Mouse (Mus musculus) lung, postnatal 25 days (tissue): ENCODE measurements at regions not wholly inside any gene's neighbourhood (a gene's known extent, or its start where the extent isn't known, plus 50 kb on each side); places are given as distances from the start of the nearest gene placed in this dataset.
A peak's percentile ranks its signal among the peaks of the same experiment; 100 is the strongest.

Experiments
- DNase-seq: peaks from one replicate; pipeline ENCODE4 v3.0.0; 2022; ENCODE audit warnings: low spot score

- DNase-seq, result no peak
These were observed 109.9 kb downstream of the Sec23a start for GRCm38 (mm10) chr12:58901931-58902330.

- no peak for DNase-seq
These were observed 136.0 kb downstream of the Sec23a start for GRCm38 (mm10) chr12:58875808-58876207.

- DNase-seq, result no peak
These were observed 139.4 kb downstream of the Sec23a start for GRCm38 (mm10) chr12:58872465-58872864.

- DNase-seq, result no peak
These were observed 155.3 kb downstream of the Sec23a start for GRCm38 (mm10) chr12:58856498-58856897.

- DNase-seq, result no peak
These were observed 160.0 kb downstream of the Sec23a start for GRCm38 (mm10) chr12:58851677-58852385.

- DNase-seq, result no peak
These were observed 182.2 kb downstream of the Sec23a start for GRCm38 (mm10) chr12:58829656-58830055.

GRCm38 (mm10) chr12:58827864-58828263, 184.0 kb downstream of the Sec23a start:
- DNase-seq, result no peak

GRCm38 (mm10) chr12:58825139-58825921, 186.5 kb downstream of the Sec23a start:
- no peak for DNase-seq

- no peak for DNase-seq
These were observed 188.8 kb downstream of the Sec23a start for GRCm38 (mm10) chr12:58822971-58823370.

- no peak for DNase-seq
These were observed 207.7 kb downstream of the Sec23a start for GRCm38 (mm10) chr12:58804068-58804467.

GRCm38 (mm10) chr12:58802410-58802809, 209.4 kb downstream of the Sec23a start:
- DNase-seq, result peak; percentile 70
